Mouse (Mus musculus) right cerebral cortex, adult 18-20 months (tissue): ENCODE measurements around the gene Mast3.
A peak's percentile ranks its signal among the peaks of the same experiment; 100 is the strongest.
"Not testable (repeated sequence)": the region's sequence is repeated elsewhere in the genome, so short reads cannot be mapped to it uniquely, and the experiment has no call there.

Experiments used
- DNase-seq: peaks from one replicate; pipeline ENCODE4 v3.0.0; 2022; ENCODE audit warnings: mixed read lengths

Gene Mast3

DNA sequence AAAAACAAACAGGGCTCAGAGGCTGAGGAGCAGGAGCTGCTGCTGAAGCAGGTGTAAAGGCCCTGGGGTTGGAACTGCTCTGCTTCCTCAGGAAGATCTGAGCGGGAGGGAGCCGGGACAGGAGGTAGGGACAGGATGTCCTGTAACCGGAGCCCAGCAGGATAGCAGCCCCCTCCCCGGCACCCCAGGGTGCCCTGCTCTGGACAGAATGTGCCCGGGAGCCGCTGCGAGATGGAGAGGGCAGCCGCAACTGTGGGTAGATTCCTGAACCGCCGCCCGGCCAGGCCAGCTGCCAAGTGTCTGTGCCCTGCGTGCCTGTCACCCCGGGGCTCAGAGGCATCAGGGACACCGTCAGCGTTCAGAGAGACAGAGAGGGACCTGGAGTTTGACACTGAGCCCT, 28.7 kb upstream of the Mast3 start:
- peak; percentile 74 for DNase-seq

GRCm38 (mm10) chr8:70833018-70833482, 28.2 kb upstream of the Mast3 start:
- DNase-seq, result no peak

GRCm38 (mm10) chr8:70832371-70832770, 27.5 kb upstream of the Mast3 start:
- no peak for DNase-seq

GRCm38 (mm10) chr8:70831517-70831916, 26.7 kb upstream of the Mast3 start:
- DNase-seq, result no peak

GRCm38 (mm10) chr8:70827796-70828195, 22.9 kb upstream of the Mast3 start:
- no peak for DNase-seq

DNA sequence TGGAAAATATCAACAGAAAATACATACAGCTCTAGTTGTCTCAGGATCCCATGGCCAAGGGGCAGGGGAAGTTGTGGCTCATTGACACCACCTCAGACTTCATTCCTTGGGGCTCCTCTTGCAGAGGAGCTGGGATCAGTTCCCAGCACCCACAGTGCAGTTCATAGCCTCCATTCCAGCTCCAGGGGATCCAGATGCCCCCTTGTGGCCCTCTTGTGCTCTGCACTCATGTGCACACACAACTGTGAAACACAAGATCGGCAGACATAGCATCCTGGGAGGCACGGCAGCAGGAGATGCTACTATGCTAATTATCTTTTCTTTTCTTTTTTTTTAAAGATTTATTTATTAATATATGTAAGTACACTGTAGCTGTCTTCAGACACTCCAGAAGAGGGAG, 22.2 kb upstream of the Mast3 start:
- DNase-seq, result no peak

DNA sequence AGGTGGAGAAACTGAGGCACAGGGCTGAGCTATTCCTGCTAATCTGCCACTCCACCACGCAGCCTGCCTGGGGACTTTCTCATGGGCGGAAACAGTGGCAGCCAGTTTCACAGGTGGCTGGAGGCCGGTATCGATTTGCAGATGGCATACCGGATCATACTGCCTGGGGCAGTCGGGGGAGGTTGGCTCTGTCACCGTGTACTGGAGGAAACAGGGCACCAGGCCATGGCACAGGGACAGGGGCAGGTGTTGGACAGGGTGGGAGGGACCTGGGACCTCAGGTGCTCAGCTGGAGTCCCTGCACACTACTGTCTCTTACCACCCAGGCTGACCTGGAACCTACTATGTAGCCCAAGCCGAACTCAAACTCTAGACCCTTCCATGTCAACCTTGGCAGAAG, 21.0 kb upstream of the Mast3 start:
- DNase-seq, result no peak

DNA sequence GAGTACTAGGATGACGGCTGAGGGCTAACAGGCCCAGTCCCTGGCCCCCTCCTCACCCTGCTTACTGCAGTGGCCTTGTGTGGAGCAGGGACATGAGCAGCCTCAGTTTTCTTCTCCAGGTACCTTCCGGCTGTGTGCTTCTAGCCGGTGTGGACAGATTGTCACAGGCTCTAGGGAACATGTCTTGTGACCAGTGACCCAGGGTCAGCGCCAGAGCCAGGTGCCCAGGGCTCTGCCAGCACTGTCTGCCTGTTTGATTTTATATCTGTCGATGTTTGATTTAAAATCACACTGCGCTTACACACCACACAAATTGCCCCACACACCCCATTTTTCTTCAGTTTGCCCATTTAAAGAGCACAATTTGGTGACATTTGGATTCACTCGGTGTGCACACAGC, 18.9 kb upstream of the Mast3 start:
- no peak for DNase-seq

DNA sequence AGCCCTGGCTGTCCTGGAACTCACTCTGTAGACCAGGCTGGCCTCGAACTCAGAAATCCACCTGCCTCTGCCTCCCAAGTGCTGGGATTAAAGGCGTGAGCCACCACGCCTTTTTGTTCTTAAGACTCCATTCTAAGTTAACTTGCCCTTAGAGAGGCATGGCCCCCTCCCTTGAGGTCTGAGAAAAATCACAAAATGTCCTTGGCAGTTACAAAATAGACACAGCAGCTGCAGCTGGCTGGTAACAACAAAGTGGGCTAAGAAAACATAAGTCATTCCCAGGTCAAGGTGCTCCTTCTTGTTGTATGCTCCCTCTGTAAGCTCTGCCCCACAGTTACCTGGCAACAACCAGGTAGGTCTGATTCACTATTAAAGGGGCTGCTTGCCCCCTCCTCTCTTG, 17.7 kb upstream of the Mast3 start:
- not testable (repeated sequence) for DNase-seq

DNA sequence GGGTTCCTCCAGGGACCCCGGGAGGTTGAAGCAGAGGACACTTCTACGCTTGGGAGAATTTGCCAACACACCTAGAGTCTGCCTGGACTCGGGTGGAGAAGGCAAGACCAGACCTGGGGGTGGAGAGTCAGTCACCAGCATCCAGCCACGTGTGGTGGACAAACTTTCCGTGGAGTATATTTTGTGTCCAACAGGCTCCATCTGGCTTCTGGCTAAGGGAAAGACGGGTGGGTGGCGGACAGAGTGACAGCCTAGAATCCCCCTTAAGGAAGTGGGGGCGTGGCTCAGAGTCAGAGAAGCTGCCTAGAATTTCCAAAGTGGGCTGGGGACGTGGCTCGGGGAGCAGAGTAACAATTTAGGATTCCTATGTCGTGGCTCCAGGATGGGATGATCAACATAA, 17.1 kb upstream of the Mast3 start:
- DNase-seq, result no peak

- no peak for DNase-seq
These were observed 16.6 kb upstream of the Mast3 start for GRCm38 (mm10) chr8:70821399-70821962.

DNA sequence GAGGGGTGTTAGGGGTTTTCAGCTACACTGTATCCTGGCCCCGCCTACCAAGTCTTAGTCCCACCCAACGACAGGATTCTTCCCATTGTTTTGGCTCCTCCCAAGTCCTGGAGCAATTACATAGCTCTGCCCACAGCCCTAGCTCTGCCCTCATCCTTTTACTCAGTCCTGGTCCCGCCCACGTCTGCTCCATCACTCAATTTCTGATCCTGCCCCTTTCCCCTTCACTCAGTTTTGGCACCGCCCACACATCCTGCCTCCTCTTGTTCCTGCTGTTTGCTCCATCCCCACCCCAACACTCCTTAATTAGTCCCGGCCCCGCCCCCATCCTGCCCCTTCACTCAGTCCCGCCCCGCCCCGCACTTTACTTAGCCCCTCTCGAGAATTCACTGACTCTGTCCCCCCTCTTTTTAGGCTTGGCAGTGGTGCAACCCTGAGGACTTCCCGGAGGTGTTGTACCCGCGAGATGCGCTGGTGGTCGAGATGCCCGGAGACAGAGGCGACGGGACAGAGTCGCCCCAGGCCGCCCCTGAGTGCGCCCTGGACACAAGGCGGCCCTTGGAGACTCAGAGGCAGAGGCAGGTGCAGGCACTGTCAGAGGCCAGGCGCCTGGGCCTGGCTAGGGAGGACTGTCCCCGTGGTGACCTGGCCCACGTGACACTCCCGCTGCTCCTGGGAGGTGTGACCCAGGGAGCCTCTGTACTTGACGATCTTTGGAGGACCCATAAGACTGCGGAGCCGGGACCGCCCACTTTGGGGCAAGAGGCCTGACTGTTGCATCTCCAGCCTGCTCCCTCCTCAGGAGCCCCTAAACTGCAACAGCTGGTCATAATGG, 15.5 kb upstream of the Mast3 start:
- DNase-seq, result peak; percentile 73

GRCm38 (mm10) chr8:70816679-70817078, 11.8 kb upstream of the Mast3 start:
- DNase-seq, result no peak

DNA sequence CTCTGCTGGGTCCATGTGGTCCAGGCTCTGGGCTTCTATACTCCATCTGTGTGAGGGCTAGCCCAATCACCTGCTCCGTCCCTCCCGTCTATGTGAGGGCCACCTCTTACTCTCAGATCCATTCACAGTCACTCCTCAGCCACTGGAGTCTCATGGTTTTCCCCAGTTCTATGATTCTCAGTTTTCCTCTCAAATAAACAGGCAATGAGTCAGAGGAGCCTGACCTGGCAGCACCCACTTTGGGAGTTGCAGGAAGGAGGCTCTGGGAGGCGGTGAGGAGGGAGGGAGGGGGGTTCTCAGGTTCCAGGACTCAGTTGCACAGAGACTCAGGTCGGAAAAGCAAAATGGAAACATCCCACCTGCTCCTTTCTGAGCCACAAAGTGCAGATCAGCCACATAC, 8.0 kb upstream of the Mast3 start:
- DNase-seq, result no peak

- DNase-seq, result no peak
These were observed 7.2 kb upstream of the Mast3 start for GRCm38 (mm10) chr8:70812055-70812454.

DNA sequence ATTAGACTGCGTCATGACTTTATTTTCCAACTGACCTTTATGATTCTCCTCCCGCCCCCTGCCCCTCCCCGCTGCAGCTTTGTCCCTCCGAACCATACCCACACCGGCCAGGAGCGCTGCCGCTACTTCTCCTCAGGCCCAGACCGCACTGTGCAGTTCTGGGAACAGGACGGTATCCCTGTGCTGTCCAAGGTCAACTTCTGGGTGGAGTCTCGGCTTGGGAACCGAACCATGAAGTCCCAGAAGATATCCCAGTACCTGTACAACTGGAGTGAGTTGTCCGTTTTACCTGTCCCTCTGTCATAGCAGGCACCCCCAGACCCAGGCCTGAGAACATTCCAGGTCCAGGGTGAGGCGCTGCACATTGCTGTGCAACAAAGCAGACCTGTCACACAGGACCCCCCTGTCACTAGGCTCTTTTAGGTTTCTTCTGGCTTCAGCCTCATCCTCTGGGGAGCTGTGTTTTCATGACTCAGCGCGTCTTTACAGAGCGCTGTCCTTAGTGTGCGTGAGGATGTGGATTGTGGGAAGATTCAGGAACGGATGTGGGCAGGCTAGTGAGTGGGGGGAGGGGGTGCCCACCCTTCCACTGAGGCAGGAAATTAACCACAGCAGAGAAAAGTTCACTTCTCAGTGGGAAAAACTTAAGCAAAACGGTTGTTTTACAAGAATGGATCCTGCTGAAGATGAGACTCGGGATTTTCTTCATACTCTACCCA, 6.3 kb upstream of the Mast3 start:
- DNase-seq, result no peak

GRCm38 (mm10) chr8:70808955-70809701, 4.3 kb upstream of the Mast3 start:
- DNase-seq, result no peak

GRCm38 (mm10) chr8:70808239-70808638, 3.4 kb upstream of the Mast3 start, which contains the start of gene Il12rb1:
Gene Il12rb1 (plus strand): TSS chr8:70808449.
- DNase-seq, result no peak

GRCm38 (mm10) chr8:70807304-70807703, 2.5 kb upstream of the Mast3 start:
- DNase-seq, result peak; percentile 65

GRCm38 (mm10) chr8:70806541-70806940, 1.7 kb upstream of the Mast3 start:
- DNase-seq, result no peak

GRCm38 (mm10) chr8:70803761-70804480, 933 bp downstream of the Mast3 start:
- peak; percentile 88 for DNase-seq

DNA sequence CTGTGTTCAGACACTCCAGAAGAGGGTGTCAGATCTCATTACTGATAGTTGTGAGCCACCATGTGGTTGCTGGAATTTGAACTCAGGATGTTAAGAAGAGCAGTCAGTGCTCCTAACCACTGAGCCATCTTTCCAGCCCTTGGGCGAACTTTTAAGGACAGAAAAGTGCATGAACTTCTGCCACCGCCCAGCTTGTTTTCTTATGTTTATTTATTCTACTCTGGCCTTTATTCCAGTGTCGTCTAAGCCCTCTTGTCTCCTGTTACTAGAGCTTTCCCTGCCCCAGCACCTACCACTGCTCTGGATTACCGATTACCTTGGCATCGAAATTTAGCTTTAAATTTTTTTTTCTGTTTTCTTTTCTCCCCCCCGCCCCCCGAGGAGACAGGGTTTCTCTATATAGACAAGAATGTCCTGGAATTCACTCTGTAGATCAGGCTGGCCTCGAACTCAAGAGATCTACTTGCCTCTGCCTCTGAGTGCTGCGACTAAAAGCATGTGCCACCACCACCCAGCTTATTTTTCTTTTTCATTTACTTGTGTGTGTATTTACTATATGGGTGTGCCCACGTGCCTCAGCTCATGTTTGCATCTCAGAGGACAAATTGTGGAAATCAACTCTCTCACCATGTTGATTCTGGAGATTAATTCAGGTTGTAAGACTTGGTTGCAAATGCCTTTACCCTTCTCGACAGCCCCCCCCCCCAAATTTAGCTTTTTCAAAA, 1.9 kb downstream of the Mast3 start:
- no peak for DNase-seq
